Mouse (Mus musculus): ENCODE measurements around the gene Olfr681. TPM values are rescaled to one million over a fixed set of nuclear protein-coding genes. Genes with fewer than 3 reads are reported as not detected.
"Not testable (repeated sequence)": the region's sequence is repeated elsewhere in the genome, so short reads cannot be mapped to it uniquely, and the experiment has no call there.

The Olfr681 gene
- not detected in 2 replicates for polyA plus RNA-seq (2014; fragmentation: Nextera tagmentation; extraction: Ambion mirVana)

DNA sequence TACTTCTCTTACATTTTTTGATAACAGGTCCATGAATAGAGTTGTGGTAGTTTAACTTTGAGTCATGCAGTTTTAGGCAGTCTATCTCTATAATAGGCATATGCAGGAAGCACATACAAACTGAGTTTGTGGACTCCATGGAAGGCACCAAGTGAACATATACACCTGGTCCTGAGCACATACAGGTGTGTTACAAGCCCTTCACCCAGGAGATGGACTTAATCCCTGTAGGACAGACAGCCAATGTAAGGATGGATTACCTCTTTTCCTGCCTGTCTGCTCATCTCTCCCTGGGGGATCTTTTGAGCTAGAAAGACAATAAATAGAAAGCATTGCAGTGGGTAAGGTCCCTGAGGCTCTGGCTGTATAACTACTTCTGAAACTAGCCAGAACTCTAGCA lies at the start of gene Olfr681:
Gene Olfr681, plus strand, starts transcription at position 301 of the 400 bp plus-strand sequence.
- H3K9me3 ChIP-seq (ENCODE audit: control insufficient read depth, low read length) = no peaks in the 10 kb centered on the region
- no peaks in the 10 kb centered on the region for H3K27me3 ChIP-seq (ENCODE audit: control insufficient read depth, insufficient read depth, low read length)
- H3K27ac ChIP-seq (ENCODE audit: low read depth, low read length) = no peak within 1 kb of the TSS
- no peaks in the 10 kb centered on the region for H3K36me3 ChIP-seq (ENCODE audit: control insufficient read depth, insufficient read depth, low read length)
- no peak within 1 kb of the TSS for H3K4me2 ChIP-seq (ENCODE audit: low read depth, low read length, severe bottlenecking)
- ATAC-seq (replicated peaks; ENCODE audit: low FRiP score) (no peak), DNase-seq (ENCODE audit: low spot score) (no peak)
- no peaks in the 10 kb centered on the region for H3K4me1 ChIP-seq (replicated peaks; ENCODE audit: control insufficient read depth, insufficient read depth, low read length)
- no peak within 1 kb of the TSS for H3K4me3 ChIP-seq (ENCODE audit: low read depth, low read length)
- no peak within 1 kb of the TSS for H3K9ac ChIP-seq (ENCODE audit: low read length)

DNA sequence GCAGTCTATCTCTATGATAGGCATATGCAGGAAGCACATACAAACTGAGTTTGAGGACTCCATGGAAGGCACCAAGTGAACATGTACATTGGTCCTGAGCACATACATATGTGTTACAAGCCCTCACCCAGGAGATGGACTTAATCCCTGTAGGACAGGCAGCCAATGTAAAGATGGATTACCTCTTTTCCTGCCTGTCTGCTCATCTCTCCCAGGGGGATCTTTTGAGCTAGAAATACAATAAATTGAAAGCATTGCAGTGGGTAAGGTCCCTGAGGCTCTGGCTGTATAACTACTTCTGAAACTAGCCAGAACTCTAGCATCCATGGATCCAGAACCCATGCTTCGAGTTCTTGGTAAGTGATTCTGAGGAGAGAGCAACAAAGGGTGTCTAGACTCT lies 35.7 kb upstream of the Olfr681 start, which contains the start of gene Olfr679:
Gene Olfr679, plus strand, starts transcription at position 301 of the 400 bp plus-strand sequence.
- Histone ChIP-seq H3K4me2 (ENCODE audit: low read depth, low read length, severe bottlenecking) (no peak within 1 kb of the TSS), H3K9ac (ENCODE audit: low read length) (no peak within 1 kb of the TSS), H3K9me3 (ENCODE audit: control insufficient read depth, low read length) (no peaks in the 10 kb centered on the region), H3K4me3 (ENCODE audit: low read depth, low read length) (no peak within 1 kb of the TSS), H3K27me3 (ENCODE audit: control insufficient read depth, insufficient read depth, low read length) (no peaks in the 10 kb centered on the region), H3K36me3 (ENCODE audit: control insufficient read depth, insufficient read depth, low read length) (no peaks in the 10 kb centered on the region), H3K27ac (ENCODE audit: low read depth, low read length) (no peak within 1 kb of the TSS), H3K4me1 (replicated peaks; ENCODE audit: control insufficient read depth, insufficient read depth, low read length) (no peaks in the 10 kb centered on the region)
- no peak for DNase-seq (ENCODE audit: low spot score)
- no peak for ATAC-seq (replicated peaks; ENCODE audit: low FRiP score)
- 73% methylated on average over 1 of the region's 1 CpGs for WGBS

DNA sequence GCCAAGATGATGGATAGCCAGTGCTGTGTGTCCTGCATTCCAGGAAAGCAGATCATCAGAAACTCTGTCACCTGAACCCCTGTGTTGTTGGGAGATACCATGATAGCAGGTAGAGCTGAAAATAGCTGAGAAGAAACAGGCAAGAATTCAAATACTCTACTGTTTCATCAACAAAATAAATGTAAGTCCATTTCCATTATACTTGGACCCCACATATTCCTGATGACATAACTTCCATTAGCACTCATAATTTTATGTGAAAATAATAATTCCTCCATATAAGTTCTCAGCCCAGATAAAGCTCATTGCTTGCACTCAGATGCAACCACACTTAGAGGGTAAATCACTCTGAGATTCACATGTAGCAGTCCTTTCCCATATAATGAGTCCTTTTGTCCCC lies 23.9 kb upstream of the Olfr681 start, which contains the start of gene Olfr680-ps1:
Gene Olfr680-ps1, minus strand, starts transcription at position 101 of the 400 bp plus-strand sequence.
- not testable (repeated sequence) for H3K27me3 ChIP-seq (ENCODE audit: control insufficient read depth, insufficient read depth, low read length); H3K4me2 ChIP-seq (ENCODE audit: low read depth, low read length, severe bottlenecking); H3K27ac ChIP-seq (ENCODE audit: low read depth, low read length); H3K36me3 ChIP-seq (ENCODE audit: control insufficient read depth, insufficient read depth, low read length); H3K9ac ChIP-seq (ENCODE audit: low read length); H3K9me3 ChIP-seq (ENCODE audit: control insufficient read depth, low read length); H3K4me3 ChIP-seq (ENCODE audit: low read depth, low read length); DNase-seq (ENCODE audit: low spot score); ATAC-seq (replicated peaks; ENCODE audit: low FRiP score); H3K4me1 ChIP-seq (replicated peaks; ENCODE audit: control insufficient read depth, insufficient read depth, low read length)

DNA sequence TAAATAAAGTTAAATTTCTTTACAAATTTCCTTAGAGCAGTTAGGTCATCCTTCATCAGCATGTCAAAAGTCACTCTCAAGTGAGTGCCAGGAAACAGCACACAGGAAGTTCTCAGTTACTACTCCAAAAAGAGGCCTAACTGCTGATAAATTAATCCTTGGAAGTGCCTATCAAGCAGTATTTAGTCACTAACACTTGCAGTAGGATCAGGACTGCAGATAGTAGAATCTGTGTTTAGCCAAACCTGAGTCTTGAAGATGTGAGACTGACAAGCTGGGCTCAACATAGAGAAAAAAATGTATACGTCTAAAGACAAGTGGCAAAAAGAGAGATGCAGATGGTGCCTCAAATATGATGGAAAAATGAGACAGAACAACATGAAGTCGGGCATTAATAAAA lies 24.6 kb downstream of the Olfr681 start:
- Histone ChIP-seq H3K36me3 (ENCODE audit: control insufficient read depth, insufficient read depth, low read length) (no peaks in the 10 kb centered on the region), H3K4me1 (replicated peaks; ENCODE audit: control insufficient read depth, insufficient read depth, low read length) (no peaks in the 10 kb centered on the region), H3K9me3 (ENCODE audit: control insufficient read depth, low read length) (no peaks in the 10 kb centered on the region), H3K27ac (ENCODE audit: low read depth, low read length) (no peak overlapping the region), H3K27me3 (ENCODE audit: control insufficient read depth, insufficient read depth, low read length) (no peaks in the 10 kb centered on the region), H3K4me3 (ENCODE audit: low read depth, low read length) (no peak overlapping the region), H3K9ac (ENCODE audit: low read length) (no peak overlapping the region), H3K4me2 (ENCODE audit: low read depth, low read length, severe bottlenecking) (no peak overlapping the region)
- ATAC-seq (replicated peaks; ENCODE audit: low FRiP score) (no peak), DNase-seq (ENCODE audit: low spot score) (no peak)
- WGBS = 76% methylated on average over 2 of the region's 2 CpGs

DNA sequence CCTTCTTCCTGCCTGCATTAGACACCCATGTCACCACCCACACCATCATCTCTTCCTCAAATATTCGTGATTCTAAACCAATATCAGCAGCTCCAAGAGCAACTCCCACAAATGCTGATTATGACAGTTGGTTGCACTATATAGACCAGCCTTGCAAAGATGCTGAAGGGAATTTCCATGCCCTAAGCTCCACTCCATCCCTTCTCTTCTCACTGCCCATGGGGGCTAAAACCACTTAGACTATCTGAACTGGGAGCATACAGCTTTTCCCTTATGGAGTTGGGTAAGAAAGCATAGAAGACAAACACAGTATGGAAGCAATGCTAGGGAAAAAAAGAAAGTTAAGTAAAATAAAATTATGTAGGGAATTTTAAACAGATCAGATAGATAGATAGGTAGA lies 30.3 kb downstream of the Olfr681 start, which contains the start of gene Olfr683:
Gene Olfr683, minus strand, starts transcription at position 101 of the 400 bp plus-strand sequence.
- no peaks in the 10 kb centered on the region for H3K9me3 ChIP-seq (ENCODE audit: control insufficient read depth, low read length)
- no peaks in the 10 kb centered on the region for H3K4me1 ChIP-seq (replicated peaks; ENCODE audit: control insufficient read depth, insufficient read depth, low read length)
- no peak for ATAC-seq (replicated peaks; ENCODE audit: low FRiP score)
- H3K9ac ChIP-seq (ENCODE audit: low read length) = no peak within 1 kb of the TSS
- WGBS = 67% methylated on average over 1 of the region's 1 CpGs
- no peaks in the 10 kb centered on the region for H3K27me3 ChIP-seq (ENCODE audit: control insufficient read depth, insufficient read depth, low read length)
- no peak within 1 kb of the TSS for H3K4me2 ChIP-seq (ENCODE audit: low read depth, low read length, severe bottlenecking)
- H3K4me3 ChIP-seq (ENCODE audit: low read depth, low read length) = no peak within 1 kb of the TSS
- H3K36me3 ChIP-seq (ENCODE audit: control insufficient read depth, insufficient read depth, low read length) = no peaks in the 10 kb centered on the region
- DNase-seq (ENCODE audit: low spot score) = no peak
- H3K27ac ChIP-seq (ENCODE audit: low read depth, low read length) = no peak within 1 kb of the TSS

DNA sequence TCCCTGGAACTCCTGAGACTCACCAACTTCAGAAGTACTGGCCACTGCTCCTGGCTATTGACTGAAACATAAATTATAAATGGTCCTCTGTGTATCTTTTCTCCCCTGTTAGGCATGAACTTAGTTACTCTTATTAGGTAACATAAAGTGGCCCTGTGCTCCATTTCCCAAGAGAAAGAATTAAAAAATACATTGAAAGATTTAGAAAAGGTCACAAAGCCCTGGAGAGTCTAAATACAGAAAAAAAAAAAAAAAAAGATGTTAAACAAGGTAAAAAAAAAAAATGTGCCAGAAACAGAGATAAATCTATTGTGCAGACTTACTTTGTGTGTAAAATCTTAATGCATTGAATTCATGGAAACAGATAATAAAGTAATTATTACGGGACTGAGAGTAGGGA lies 46.9 kb downstream of the Olfr681 start, which contains the start of gene Olfr684:
Gene Olfr684, minus strand, starts transcription at position 101 of the 400 bp plus-strand sequence.
- no peak for ATAC-seq (replicated peaks; ENCODE audit: low FRiP score)
- 84% methylated on average over 1 of the region's 1 CpGs for WGBS

DNA sequence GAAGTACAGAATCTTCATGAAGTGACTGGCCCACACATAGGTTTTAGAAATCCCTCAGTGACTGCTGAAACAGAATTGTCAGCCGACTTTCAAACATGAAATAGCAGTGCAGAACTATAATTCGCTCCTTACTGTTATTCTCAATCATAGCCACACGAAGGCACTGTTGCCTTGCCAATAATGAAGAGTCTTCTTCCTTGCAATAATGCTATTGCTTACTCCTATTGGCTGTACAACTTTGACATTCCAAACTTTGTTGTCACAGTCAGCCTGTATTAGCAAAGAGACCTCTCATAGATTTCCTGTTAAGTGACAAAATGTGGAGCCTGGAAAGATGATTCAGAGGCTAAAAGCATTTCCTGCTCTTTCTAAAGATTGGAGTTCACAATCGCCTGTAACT lies 54.1 kb downstream of the Olfr681 start:
- H3K9me3 ChIP-seq (ENCODE audit: control insufficient read depth, low read length) = no peaks in the 10 kb centered on the region
- H3K27me3 ChIP-seq (ENCODE audit: control insufficient read depth, insufficient read depth, low read length) = no peaks in the 10 kb centered on the region

More for the DNA sequence above, 46.9 kb downstream of the Olfr681 start, which contains the start of gene Olfr684:
- Histone ChIP-seq H3K9ac (ENCODE audit: low read length) (no peak within 1 kb of the TSS), H3K36me3 (ENCODE audit: control insufficient read depth, insufficient read depth, low read length) (no peaks in the 10 kb centered on the region), H3K9me3 (ENCODE audit: control insufficient read depth, low read length) (no peaks in the 10 kb centered on the region), H3K27me3 (ENCODE audit: control insufficient read depth, insufficient read depth, low read length) (no peaks in the 10 kb centered on the region), H3K4me3 (ENCODE audit: low read depth, low read length) (no peak within 1 kb of the TSS), H3K27ac (ENCODE audit: low read depth, low read length) (no peak within 1 kb of the TSS), H3K4me2 (ENCODE audit: low read depth, low read length, severe bottlenecking) (no peak within 1 kb of the TSS), H3K4me1 (replicated peaks; ENCODE audit: control insufficient read depth, insufficient read depth, low read length) (no peaks in the 10 kb centered on the region)
- no peak for DNase-seq (ENCODE audit: low spot score)

More for the DNA sequence above, 54.1 kb downstream of the Olfr681 start:
- Histone ChIP-seq H3K9ac (ENCODE audit: low read length) (no peak overlapping the region), H3K4me2 (ENCODE audit: low read depth, low read length, severe bottlenecking) (no peak overlapping the region), H3K36me3 (ENCODE audit: control insufficient read depth, insufficient read depth, low read length) (no peaks in the 10 kb centered on the region), H3K4me1 (replicated peaks; ENCODE audit: control insufficient read depth, insufficient read depth, low read length) (no peaks in the 10 kb centered on the region), H3K4me3 (ENCODE audit: low read depth, low read length) (no peak overlapping the region), H3K27ac (ENCODE audit: low read depth, low read length) (no peak overlapping the region)
- DNase-seq (ENCODE audit: low spot score) (no peak), ATAC-seq (replicated peaks; ENCODE audit: low FRiP score) (no peak)
- 56% methylated on average over 4 of the region's 4 CpGs for WGBS

Other genes starting within 250 kb of the Olfr681 start
- gene Olfr665, start 238.8 kb upstream of the Olfr681 start, polyA plus RNA-seq (2014; fragmentation: Nextera tagmentation; extraction: Ambion mirVana) = not detected in 2 replicates
- not detected in 2 replicates for gene Olfr666, start 220.9 kb upstream of the Olfr681 start, polyA plus RNA-seq (2014; fragmentation: Nextera tagmentation; extraction: Ambion mirVana)
- not detected in 2 replicates for gene Olfr667, start 195.4 kb upstream of the Olfr681 start, polyA plus RNA-seq (2014; fragmentation: Nextera tagmentation; extraction: Ambion mirVana)
- not detected in 2 replicates for gene Olfr668, start 188.8 kb upstream of the Olfr681 start, polyA plus RNA-seq (2014; fragmentation: Nextera tagmentation; extraction: Ambion mirVana)
- not detected in 2 replicates for gene Olfr669, start 182.6 kb upstream of the Olfr681 start, polyA plus RNA-seq (2014; fragmentation: Nextera tagmentation; extraction: Ambion mirVana)
- gene Olfr670, start 154.2 kb upstream of the Olfr681 start, polyA plus RNA-seq (2014; fragmentation: Nextera tagmentation; extraction: Ambion mirVana) = not detected in 2 replicates
- not detected in 2 replicates for gene Olfr671, start 137.7 kb upstream of the Olfr681 start, polyA plus RNA-seq (2014; fragmentation: Nextera tagmentation; extraction: Ambion mirVana)
- not detected in 2 replicates for gene Olfr672, start 114.8 kb upstream of the Olfr681 start, polyA plus RNA-seq (2014; fragmentation: Nextera tagmentation; extraction: Ambion mirVana)
- gene Olfr675, start 88.4 kb upstream of the Olfr681 start, polyA plus RNA-seq (2014; fragmentation: Nextera tagmentation; extraction: Ambion mirVana) = not detected in 2 replicates
- gene Olfr676, start 84.1 kb upstream of the Olfr681 start, polyA plus RNA-seq (2014; fragmentation: Nextera tagmentation; extraction: Ambion mirVana) = not detected in 2 replicates
- not detected in 2 replicates for gene Olfr677, start 65.5 kb upstream of the Olfr681 start, polyA plus RNA-seq (2014; fragmentation: Nextera tagmentation; extraction: Ambion mirVana)
- gene Olfr678, start 52.4 kb upstream of the Olfr681 start, polyA plus RNA-seq (2014; fragmentation: Nextera tagmentation; extraction: Ambion mirVana) = not detected in 2 replicates
- not detected in 2 replicates for gene Olfr679, start 35.6 kb upstream of the Olfr681 start, polyA plus RNA-seq (2014; fragmentation: Nextera tagmentation; extraction: Ambion mirVana)
- gene Olfr680-ps1, start 24.0 kb upstream of the Olfr681 start, polyA plus RNA-seq (2014; fragmentation: Nextera tagmentation; extraction: Ambion mirVana) = not detected in 2 replicates
- gene Olfr683, start 30.2 kb downstream of the Olfr681 start, polyA plus RNA-seq (2014; fragmentation: Nextera tagmentation; extraction: Ambion mirVana) = not detected in 2 replicates
- gene Olfr684, start 46.8 kb downstream of the Olfr681 start, polyA plus RNA-seq (2014; fragmentation: Nextera tagmentation; extraction: Ambion mirVana) = not detected in 2 replicates
- not detected in 2 replicates for gene Olfr685, start 69.2 kb downstream of the Olfr681 start, polyA plus RNA-seq (2014; fragmentation: Nextera tagmentation; extraction: Ambion mirVana)
- not detected in 2 replicates for gene Olfr686, start 90.6 kb downstream of the Olfr681 start, polyA plus RNA-seq (2014; fragmentation: Nextera tagmentation; extraction: Ambion mirVana)
- not detected in 2 replicates for gene Olfr688, start 171.3 kb downstream of the Olfr681 start, polyA plus RNA-seq (2014; fragmentation: Nextera tagmentation; extraction: Ambion mirVana)
- gene Olfr689, start 194.3 kb downstream of the Olfr681 start, polyA plus RNA-seq (2014; fragmentation: Nextera tagmentation; extraction: Ambion mirVana) = not detected in 2 replicates
- not detected in 2 replicates for gene Olfr690, start 217.3 kb downstream of the Olfr681 start, polyA plus RNA-seq (2014; fragmentation: Nextera tagmentation; extraction: Ambion mirVana)
- gene Olfr691, start 225.4 kb downstream of the Olfr681 start, polyA plus RNA-seq (2014; fragmentation: Nextera tagmentation; extraction: Ambion mirVana) = 0.12 and 0.39 TPM in 2 replicates